Mouse (Mus musculus): ENCODE results near the gene Klhl10.

- TF ChIP-seq CTCF (IDR thresholded peaks at IDR 0.05; ENCODE audit: low read depth) (no peak), EP300 (optimal IDR thresholded peaks at IDR 0.05) (no peak)
Measured at GRCm38 (mm10) chr11:100441797-100442196, at the start of gene Klhl10, which contains the start of gene Nt5c3b.
